Comparison of ENCODE assay signal across 8 mouse cellular contexts in the genomic region with DNA sequence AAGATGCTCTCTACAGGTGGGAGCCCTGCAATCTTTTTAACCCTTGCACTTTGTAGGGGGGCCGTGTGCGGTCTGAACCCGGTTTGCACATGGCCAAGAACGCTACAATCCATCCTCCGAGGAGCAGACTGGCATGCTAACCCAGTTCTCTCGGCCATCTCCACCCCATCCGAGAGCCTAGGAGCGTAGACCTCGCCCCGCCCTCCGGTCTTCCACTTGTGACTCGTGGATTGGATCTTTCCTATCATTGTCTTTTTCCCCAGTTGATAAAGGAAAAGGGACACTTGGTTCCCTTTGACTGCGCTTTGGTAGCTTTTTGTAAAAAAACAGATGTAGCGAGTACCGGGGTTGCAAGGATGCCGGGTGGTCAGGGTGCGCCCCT. TPM values are rescaled to one million over a fixed set of nuclear protein-coding genes. Genes with fewer than 3 reads are reported as not detected.
DNase-seq lines count a peak whose midpoint lies in the region; ATAC-seq lines count a peak whose summit lies in the region.

TSS of gene Tmem116 (plus strand) at position 250 of the 382 bp plus-strand sequence.

- peak within 1 kb of the TSS; percentile 94 for H3K9ac ChIP-seq in embryonic facial prominence, embryonic 12.5 days
- peak within 1 kb of the TSS; percentile 93 for H3K9ac ChIP-seq in midbrain, embryonic 11.5 days (ENCODE audit: low read length)

- WGBS in embryonic facial prominence, embryonic 12.5 days, result under 1% methylated on average over 17 of the region's 17 CpGs
- WGBS in limb, embryonic 10.5 days, result 1% methylated on average over 17 of the region's 17 CpGs
- under 1% methylated on average over 17 of the region's 17 CpGs for WGBS in midbrain, embryonic 11.5 days

- no peaks in the 10 kb centered on the region for H3K9me3 ChIP-seq in embryonic facial prominence, embryonic 12.5 days
- no peaks in the 10 kb centered on the region for H3K9me3 ChIP-seq in limb, embryonic 10.5 days (replicated peaks)
- H3K9me3 ChIP-seq in midbrain, embryonic 11.5 days (ENCODE audit: control insufficient read depth, low read length), result no peaks in the 10 kb centered on the region

- peaks cover 26% of the 10 kb centered on the region for H3K36me3 ChIP-seq in embryonic facial prominence, embryonic 12.5 days
- peaks cover 36% of the 10 kb centered on the region for H3K36me3 ChIP-seq in limb, embryonic 10.5 days
- H3K36me3 ChIP-seq in midbrain, embryonic 11.5 days (ENCODE audit: control insufficient read depth, insufficient read depth, low read length), result peaks cover 12% of the 10 kb centered on the region; the same call in 1 of the 2 replicates

- H3K4me1 ChIP-seq in embryonic facial prominence, embryonic 12.5 days, result peaks cover 23% of the 10 kb centered on the region
- peaks cover 28% of the 10 kb centered on the region for H3K4me1 ChIP-seq in limb, embryonic 10.5 days
- H3K4me1 ChIP-seq in midbrain, embryonic 11.5 days (ENCODE audit: control insufficient read depth, insufficient read depth, low read length), result peaks cover 12% of the 10 kb centered on the region

- ATAC-seq in embryonic facial prominence, embryonic 12.5 days (ENCODE audit: insufficient number of reproducible peaks, insufficient read depth, low FRiP score, low TSS enrichment), result no peak; the same call in 1 of the 2 replicates
- ATAC-seq in midbrain, embryonic 11.5 days (ENCODE audit: low FRiP score), result peak; percentile 40; the same call in 1 of the 2 replicates
- no peak for ATAC-seq in inflammation-experienced regulatory T-cells, adult 6 months

- intact Hi-C loops in gastrocnemius, postnatal 14 days (cut with DNase I; ENCODE audit: low total_unique reads), result no loop called here
- intact Hi-C loops in heart, postnatal 14 days (cut with DNase I), result loop anchor here (2.0 to 5.0 kb wide), 2 partner anchors 53 to 151 kb away; no protein-coding TSS in a partner anchor

- peak within 1 kb of the TSS; percentile 94 for H3K27ac ChIP-seq in embryonic facial prominence, embryonic 12.5 days
- H3K27ac ChIP-seq in limb, embryonic 10.5 days, result peak within 1 kb of the TSS; percentile 95
- H3K27ac ChIP-seq in midbrain, embryonic 11.5 days (ENCODE audit: low read depth, low read length), result peak within 1 kb of the TSS; percentile 89

- no peaks in the 10 kb centered on the region for H3K27me3 ChIP-seq in embryonic facial prominence, embryonic 12.5 days
- no peaks in the 10 kb centered on the region for H3K27me3 ChIP-seq in limb, embryonic 10.5 days (ENCODE audit: low read depth, poor library complexity, severe bottlenecking)
- H3K27me3 ChIP-seq in midbrain, embryonic 11.5 days (ENCODE audit: control insufficient read depth, insufficient read depth, low read length), result no peaks in the 10 kb centered on the region

- H3K4me2 ChIP-seq in embryonic facial prominence, embryonic 12.5 days (replicated peaks), result peak within 1 kb of the TSS; percentile 85
- H3K4me2 ChIP-seq in midbrain, embryonic 11.5 days, result peak within 1 kb of the TSS; percentile 87

- peak within 1 kb of the TSS; percentile 91 for H3K4me3 ChIP-seq in embryonic facial prominence, embryonic 12.5 days
- H3K4me3 ChIP-seq in limb, embryonic 10.5 days, result peak within 1 kb of the TSS; percentile 92
- peak within 1 kb of the TSS; percentile 90 for H3K4me3 ChIP-seq in midbrain, embryonic 11.5 days (ENCODE audit: low read depth, low read length)

- peak; percentile 31 for DNase-seq in gastrocnemius, postnatal 14 days
- no peak for DNase-seq in gastrocnemius, postnatal 10 days
- DNase-seq in adrenal gland, postnatal 14 days, result peak; percentile 59
- peak; percentile 19 to 45 for DNase-seq in heart, postnatal 14 days
- DNase-seq in limb, embryonic 10.5 days (ENCODE audit: low spot score), result no peak
- DNase-seq in midbrain, embryonic 11.5 days (ENCODE audit: low spot score, missing footprints), result no peak

RNA-seq across cellular contexts. Expression of gene Tmem116, which starts in this region (rescaled TPM):
- 1 to 10 TPM; 4.4 to 4.8 TPM for total RNA-seq in gastrocnemius, postnatal 14 days (2021)
- total RNA-seq in gastrocnemius, postnatal 10 days (2021), result 1 to 10 TPM; 6.4 to 7.1 TPM
- 1.5 and 2.1 TPM in 2 replicates for total RNA-seq in adrenal gland, postnatal 14 days (2021)
- polyA plus RNA-seq in embryonic facial prominence, embryonic 12.5 days (2016; fragmentation: Nextera tagmentation; extraction: Ambion mirVana), result 1.3 and 1.4 TPM in 2 replicates
- total RNA-seq in heart, postnatal 14 days (2021), result 1 to 10 TPM; 8.4 to 9.4 TPM
- polyA plus RNA-seq in limb, embryonic 10.5 days (2016; fragmentation: Nextera tagmentation; extraction: Ambion mirVana), result 0.55 and 0.73 TPM in 2 replicates
- 0.66 and 1.1 TPM in 2 replicates for polyA plus RNA-seq in midbrain, embryonic 11.5 days (2014; fragmentation: Nextera tagmentation; extraction: Ambion mirVana)
- 1 to 10 TPM in 2 of 3 experiments, under 1 TPM in 1; 0.24 to 3.1 (median 1.1) TPM for polyA plus RNA-seq in inflammation-experienced regulatory T-cells, adult 6 months (2017; shearing (Covaris generic))

Comparison
In these comparisons a context has a peak if more than half of its experiments do, and no peak if none do; other contexts are left out.
1. DNase-seq: peak in gastrocnemius, postnatal 14 days (single experiment), adrenal gland, postnatal 14 days (single experiment) and heart, postnatal 14 days (2 of 2); none in gastrocnemius, postnatal 10 days (single experiment), limb, embryonic 10.5 days (single experiment) and midbrain, embryonic 11.5 days (single experiment).
2. Peak in every context shown above with its lines, with median percentiles within 50 percentile points of each other: H3K27ac ChIP-seq and H3K4me3 ChIP-seq.